Mouse (Mus musculus): ENCODE results near the gene Clec4a3. TPM values are rescaled to one million over a fixed set of nuclear protein-coding genes. Genes with fewer than 3 reads are reported as not detected.
"Not testable (repeated sequence)": the region's sequence is repeated elsewhere in the genome, so short reads cannot be mapped to it uniquely, and the experiment has no call there.

Gene Clec4a3
- polyA plus RNA-seq (2015; fragmentation: Nextera tagmentation; extraction: Ambion mirVana) = 7.0 and 7.6 TPM in 2 replicates

- peak; percentile 42; the same call in 1 of the 2 replicates for ATAC-seq (ENCODE audit: insufficient read depth)
- no peak within 1 kb of the TSS for H3K4me2 ChIP-seq
- no peak within 1 kb of the TSS for H3K27ac ChIP-seq (replicated peaks)
- H3K27me3 ChIP-seq = no peaks in the 10 kb centered on the region
- no peaks in the 10 kb centered on the region for H3K4me1 ChIP-seq (replicated peaks)
- H3K9ac ChIP-seq = no peak within 1 kb of the TSS
- no peaks in the 10 kb centered on the region for H3K36me3 ChIP-seq (replicated peaks)
- H3K9me3 ChIP-seq (replicated peaks) = no peaks in the 10 kb centered on the region
- no peak within 1 kb of the TSS for H3K4me3 ChIP-seq (replicated peaks)
- WGBS (ENCODE audit: insufficient replicate concordance) = 42% methylated on average over 8 of the region's 8 CpGs
These were observed at the start of gene Clec4a3 for GRCm38 (mm10) chr6:122952401-122952800. TSS of gene Clec4a3 (plus strand) at chr6:122952515.

GRCm38 (mm10) chr6:122919922-122920321 is 32.4 kb upstream of the Clec4a3 start:
- Histone ChIP-seq H3K4me3 (replicated peaks) (no peak overlapping the region), H3K36me3 (replicated peaks) (no peaks in the 10 kb centered on the region), H3K27ac (replicated peaks) (no peak overlapping the region), H3K9me3 (replicated peaks) (no peaks in the 10 kb centered on the region), H3K4me1 (replicated peaks) (no peaks in the 10 kb centered on the region), H3K4me2 (no peak overlapping the region), H3K27me3 (no peaks in the 10 kb centered on the region), H3K9ac (no peak overlapping the region)
- no peak for ATAC-seq (ENCODE audit: insufficient read depth)
- 41% methylated on average over 4 of the region's 4 CpGs for WGBS (ENCODE audit: insufficient replicate concordance)

- no peak within 1 kb of the TSS for H3K4me2 ChIP-seq
- no peaks in the 10 kb centered on the region for H3K9me3 ChIP-seq (replicated peaks)
- H3K4me3 ChIP-seq (replicated peaks) = no peak within 1 kb of the TSS
- H3K4me1 ChIP-seq (replicated peaks) = no peaks in the 10 kb centered on the region
- 13% methylated on average over 4 of the region's 4 CpGs for WGBS (ENCODE audit: insufficient replicate concordance)
- H3K27ac ChIP-seq (replicated peaks) = peak within 1 kb of the TSS; percentile 62; the same call in 1 of the 2 replicates
- no peak within 1 kb of the TSS for H3K9ac ChIP-seq
- H3K36me3 ChIP-seq (replicated peaks) = no peaks in the 10 kb centered on the region
- no peak for ATAC-seq (ENCODE audit: insufficient read depth)
- H3K27me3 ChIP-seq = no peaks in the 10 kb centered on the region
These were observed 30.9 kb upstream of the Clec4a3 start, which contains the start of gene Clec4a1 for GRCm38 (mm10) chr6:122921451-122921850. TSS of gene Clec4a1 (plus strand) at chr6:122921848.

- 58% methylated on average over 3 of the region's 3 CpGs for WGBS (ENCODE audit: insufficient replicate concordance)
- no peak overlapping the region for H3K4me2 ChIP-seq
- H3K27ac ChIP-seq (replicated peaks) = no peak overlapping the region
- no peak overlapping the region for H3K4me3 ChIP-seq (replicated peaks)
- ATAC-seq (ENCODE audit: insufficient read depth) = no peak
- H3K4me1 ChIP-seq (replicated peaks) = no peaks in the 10 kb centered on the region
- no peaks in the 10 kb centered on the region for H3K9me3 ChIP-seq (replicated peaks)
- no peaks in the 10 kb centered on the region for H3K36me3 ChIP-seq (replicated peaks)
- H3K27me3 ChIP-seq = no peaks in the 10 kb centered on the region
- no peak overlapping the region for H3K9ac ChIP-seq
These were observed 17.5 kb upstream of the Clec4a3 start for GRCm38 (mm10) chr6:122934845-122935244.

- Histone ChIP-seq H3K4me1 (replicated peaks) (no peaks in the 10 kb centered on the region), H3K27ac (replicated peaks) (no peak overlapping the region), H3K36me3 (replicated peaks) (no peaks in the 10 kb centered on the region), H3K9ac (no peak overlapping the region), H3K27me3 (no peaks in the 10 kb centered on the region), H3K4me2 (no peak overlapping the region), H3K4me3 (replicated peaks) (no peak overlapping the region), H3K9me3 (replicated peaks) (no peaks in the 10 kb centered on the region)
- WGBS (ENCODE audit: insufficient replicate concordance) = 64% methylated on average over 5 of the region's 5 CpGs
- ATAC-seq (ENCODE audit: insufficient read depth) = no peak
These were observed 12.7 kb upstream of the Clec4a3 start for GRCm38 (mm10) chr6:122939618-122940017.

GRCm38 (mm10) chr6:122946760-122947159 is 5.6 kb upstream of the Clec4a3 start:
- Histone ChIP-seq H3K9ac (no peak overlapping the region), H3K4me2 (no peak overlapping the region), H3K27ac (replicated peaks) (no peak overlapping the region), H3K27me3 (no peaks in the 10 kb centered on the region), H3K4me1 (replicated peaks) (no peaks in the 10 kb centered on the region), H3K36me3 (replicated peaks) (no peaks in the 10 kb centered on the region), H3K4me3 (replicated peaks) (no peak overlapping the region), H3K9me3 (replicated peaks) (no peaks in the 10 kb centered on the region)
- 50% methylated on average over 2 of the region's 2 CpGs for WGBS (ENCODE audit: insufficient replicate concordance)
- ATAC-seq (ENCODE audit: insufficient read depth) = no peak

- no peak for ATAC-seq (ENCODE audit: insufficient read depth)
- 40% methylated on average over 2 of the region's 2 CpGs for WGBS (ENCODE audit: insufficient replicate concordance)
These were observed 12.2 kb downstream of the Clec4a3 start for GRCm38 (mm10) chr6:122964562-122964961.

GRCm38 (mm10) chr6:122969048-122969447 is 16.7 kb downstream of the Clec4a3 start:
- no peak for ATAC-seq (ENCODE audit: insufficient read depth)
- Histone ChIP-seq H3K9me3 (replicated peaks) (no peaks in the 10 kb centered on the region), H3K4me2 (no peak overlapping the region), H3K27ac (replicated peaks) (no peak overlapping the region), H3K27me3 (no peaks in the 10 kb centered on the region), H3K36me3 (replicated peaks) (no peaks in the 10 kb centered on the region), H3K4me1 (replicated peaks) (no peaks in the 10 kb centered on the region), H3K9ac (no peak overlapping the region), H3K4me3 (replicated peaks) (no peak overlapping the region)
- WGBS (ENCODE audit: insufficient replicate concordance) = 75% methylated on average over 2 of the region's 2 CpGs

More at GRCm38 (mm10) chr6:122964562-122964961, 12.2 kb downstream of the Clec4a3 start:
- no peak overlapping the region for H3K4me2 ChIP-seq
- H3K4me1 ChIP-seq (replicated peaks) = no peaks in the 10 kb centered on the region
- H3K36me3 ChIP-seq (replicated peaks) = no peaks in the 10 kb centered on the region
- no peak overlapping the region for H3K9ac ChIP-seq
- no peaks in the 10 kb centered on the region for H3K9me3 ChIP-seq (replicated peaks)
- no peaks in the 10 kb centered on the region for H3K27me3 ChIP-seq
- H3K4me3 ChIP-seq (replicated peaks) = no peak overlapping the region
- H3K27ac ChIP-seq (replicated peaks) = no peak overlapping the region

GRCm38 (mm10) chr6:122989876-122990437 is 37.6 kb downstream of the Clec4a3 start, which contains the start of gene Clec4a4:
TSS of gene Clec4a4 (plus strand) at chr6:122990367.
- Histone ChIP-seq H3K27ac (replicated peaks) (no peak within 1 kb of the TSS), H3K4me2 (no peak within 1 kb of the TSS), H3K4me1 (replicated peaks) (no peaks in the 10 kb centered on the region), H3K4me3 (replicated peaks) (no peak within 1 kb of the TSS), H3K36me3 (replicated peaks) (no peaks in the 10 kb centered on the region), H3K27me3 (no peaks in the 10 kb centered on the region), H3K9ac (no peak within 1 kb of the TSS), H3K9me3 (replicated peaks) (no peaks in the 10 kb centered on the region)
- 51% methylated on average over 6 of the region's 6 CpGs for WGBS (ENCODE audit: insufficient replicate concordance)
- ATAC-seq (ENCODE audit: insufficient read depth) = no peak

- not testable (repeated sequence) for H3K4me1 ChIP-seq (replicated peaks); H3K9ac ChIP-seq; H3K27me3 ChIP-seq; H3K36me3 ChIP-seq (replicated peaks); H3K27ac ChIP-seq (replicated peaks); ATAC-seq (ENCODE audit: insufficient read depth); H3K4me3 ChIP-seq (replicated peaks); H3K9me3 ChIP-seq (replicated peaks); H3K4me2 ChIP-seq
- 52% methylated on average over 2 of the region's 2 CpGs for WGBS (ENCODE audit: insufficient replicate concordance)
These were observed 52.4 kb downstream of the Clec4a3 start for GRCm38 (mm10) chr6:123004696-123005095.

GRCm38 (mm10) chr6:123005591-123005990 is 53.3 kb downstream of the Clec4a3 start:
- H3K27ac ChIP-seq (replicated peaks) = no peak overlapping the region
- H3K27me3 ChIP-seq = no peaks in the 10 kb centered on the region
- no peaks in the 10 kb centered on the region for H3K9me3 ChIP-seq (replicated peaks)
- 46% methylated on average over 1 of the region's 1 CpGs for WGBS (ENCODE audit: insufficient replicate concordance)
- ATAC-seq (ENCODE audit: insufficient read depth) = no peak
- no peak overlapping the region for H3K4me3 ChIP-seq (replicated peaks)
- H3K36me3 ChIP-seq (replicated peaks) = no peaks in the 10 kb centered on the region
- no peaks in the 10 kb centered on the region for H3K4me1 ChIP-seq (replicated peaks)
- no peak overlapping the region for H3K4me2 ChIP-seq
- H3K9ac ChIP-seq = no peak overlapping the region
